15 mouse cellular contexts compared by ENCODE assay signal in genomic region chr12:53832590-53832989, GRCm38 (mm10).
DNase-seq lines count a peak whose midpoint lies in the region; ATAC-seq lines count a peak whose summit lies in the region.
"Had no signal": no experiment of that assay in that cellular context is flagged by ENCODE, and none has a peak within 500 bp of the region (broad histone marks: within the 10 kb centered on the region; RNA-seq: fewer than 3 reads in every experiment).

No protein-coding gene starts in this region.

- H3K4me3 ChIP-seq in embryonic facial prominence, embryonic 13.5 days = no peak overlapping the region
- H3K4me3 ChIP-seq in liver, embryonic 12.5 days = peak overlapping the region; percentile 12; the same call in 1 of the 2 replicates
- H3K4me3 ChIP-seq: neural tube, embryonic 12.5 days had no signal

- H3K27me3 ChIP-seq in embryonic facial prominence, embryonic 13.5 days = 0 out of 2 replicates have a peak, but pooled peaks cover 8% of the 10 kb centered on the region
- no peaks in the 10 kb centered on the region for H3K27me3 ChIP-seq in liver, embryonic 12.5 days (replicated peaks)
- H3K27me3 ChIP-seq: neural tube, embryonic 12.5 days had no signal

- H3K27ac ChIP-seq in embryonic facial prominence, embryonic 13.5 days = peak overlapping the region; percentile 52; the same call in 1 of the 2 replicates
- H3K27ac ChIP-seq in liver, embryonic 12.5 days = peak overlapping the region; percentile 90
- H3K27ac ChIP-seq: neural tube, embryonic 12.5 days had no signal

- H3K9ac ChIP-seq in embryonic facial prominence, embryonic 13.5 days = no peak overlapping the region
- peak overlapping the region; percentile 53 for H3K9ac ChIP-seq in liver, embryonic 12.5 days
- H3K9ac ChIP-seq: neural tube, embryonic 12.5 days had no signal

- peak; percentile 8 to 28 for DNase-seq in lung, adult 18-20 months
- no peak for DNase-seq in lung, postnatal 25 days (ENCODE audit: low spot score)
- peak; percentile 67 for DNase-seq in c-Kit-negative CD71-positive TER-119-positive erythroid progenitor cells, embryonic 14.5 days (ENCODE audit: low read depth, low spot score)
- no peak for DNase-seq in T-cell, adult 2 months (ENCODE audit: low spot score)
- DNase-seq: cerebellum, adult 11 months; gastrocnemius, postnatal 25 days; kidney, adult 9 months; layer of hippocampus, postnatal 36 days; lung, postnatal 4 days; thymus, adult 2 months had no signal

- no peaks in the 10 kb centered on the region for H3K36me3 ChIP-seq in embryonic facial prominence, embryonic 13.5 days
- H3K36me3 ChIP-seq in liver, embryonic 12.5 days = no peaks in the 10 kb centered on the region
- H3K36me3 ChIP-seq: neural tube, embryonic 12.5 days had no signal

- H3K9me3 ChIP-seq in embryonic facial prominence, embryonic 13.5 days = no peaks in the 10 kb centered on the region
- no peaks in the 10 kb centered on the region for H3K9me3 ChIP-seq in liver, embryonic 12.5 days (replicated peaks)
- H3K9me3 ChIP-seq: neural tube, embryonic 12.5 days had no signal

- 34% methylated on average over 6 of the region's 6 CpGs for WGBS in embryonic facial prominence, embryonic 13.5 days
- 21% methylated on average over 6 of the region's 6 CpGs for WGBS in liver, embryonic 12.5 days (ENCODE audit: insufficient replicate concordance)

- H3K4me2 ChIP-seq in embryonic facial prominence, embryonic 13.5 days = 0 out of 2 replicates have a peak overlapping the region, but pooled peaks have one; percentile 1
- peak overlapping the region; percentile 58 for H3K4me2 ChIP-seq in liver, embryonic 12.5 days
- H3K4me2 ChIP-seq: neural tube, embryonic 12.5 days had no signal

- H3K4me1 ChIP-seq in embryonic facial prominence, embryonic 13.5 days = peaks cover 29% of the 10 kb centered on the region
- peaks cover 59% of the 10 kb centered on the region for H3K4me1 ChIP-seq in liver, embryonic 12.5 days

- no peak for ATAC-seq in embryonic facial prominence, embryonic 13.5 days (ENCODE audit: insufficient number of reproducible peaks, insufficient read depth, low FRiP score, low TSS enrichment, low read depth)
- ATAC-seq in liver, embryonic 12.5 days = peak; percentile 93
- ATAC-seq in megakaryocyte progenitor cell, adult 5-6 weeks (replicated peaks; ENCODE audit: poor library complexity) = no peak; the same call in 1 of the 2 replicates
- ATAC-seq: activated CD4-positive, CD25-positive, alpha-beta regulatory T cell, adult 4 months had no signal

Comparison
In these comparisons a context has a peak if more than half of its experiments do, and no peak if none do; other contexts are left out.
1. DNase-seq: peak in lung, adult 18-20 months (2 of 2) and c-Kit-negative CD71-positive TER-119-positive erythroid progenitor cells, embryonic 14.5 days (single experiment); none in lung, postnatal 25 days (single experiment) and T-cell, adult 2 months (single experiment).